Mouse (Mus musculus) lung, postnatal 10 days (tissue): ENCODE data around the gene Asb3.

Source experiments
- DNase-seq: peaks from one replicate; pipeline ENCODE4 v3.0.0; 2021

Gene Asb3

DNA sequence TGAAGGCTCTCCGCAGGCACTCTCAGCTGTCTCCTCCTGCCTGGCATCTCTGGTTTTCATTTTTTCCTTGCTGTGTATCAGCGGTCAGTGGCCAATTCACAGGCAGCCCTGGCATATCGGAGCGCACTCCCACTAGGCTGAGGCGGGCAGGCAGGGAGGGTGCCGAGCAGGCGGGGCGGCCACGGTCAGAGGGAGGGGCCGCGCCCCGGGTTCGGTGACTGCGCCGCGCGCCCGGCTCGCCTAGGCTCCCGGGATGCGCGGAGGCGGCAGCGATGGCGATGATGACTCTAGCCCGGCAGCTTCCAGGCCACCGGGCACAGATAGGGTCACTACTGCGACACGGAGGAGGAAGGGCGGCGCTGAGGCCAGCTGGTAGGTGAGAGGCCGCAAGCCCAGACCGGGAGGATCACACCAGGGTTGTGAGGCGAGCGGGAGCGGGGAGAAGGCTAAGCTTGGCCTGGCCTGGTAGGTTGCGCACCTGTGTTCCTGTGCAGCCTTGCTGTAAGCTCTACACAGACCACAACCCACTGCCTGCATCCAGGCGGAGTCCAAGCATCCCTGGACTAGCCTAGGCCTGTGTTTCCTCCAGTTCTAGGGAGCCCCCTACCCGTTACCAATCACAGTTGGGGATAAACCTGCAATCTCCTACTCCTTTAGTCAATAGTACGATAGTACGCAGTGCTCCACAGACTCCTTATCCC lies at the start of gene Asb3, which contains the start of gene Gpr75:
Asb3 (plus strand) TSS at position 246 of the 701 bp plus-strand sequence.
Gpr75 (plus strand) TSS at position 188 of the 701 bp plus-strand sequence.
- peak; percentile 58 for DNase-seq

GRCm38 (mm10) chr11:30838793-30839192 lies 46.4 kb upstream of the Asb3 start:
- DNase-seq: no peak

DNA sequence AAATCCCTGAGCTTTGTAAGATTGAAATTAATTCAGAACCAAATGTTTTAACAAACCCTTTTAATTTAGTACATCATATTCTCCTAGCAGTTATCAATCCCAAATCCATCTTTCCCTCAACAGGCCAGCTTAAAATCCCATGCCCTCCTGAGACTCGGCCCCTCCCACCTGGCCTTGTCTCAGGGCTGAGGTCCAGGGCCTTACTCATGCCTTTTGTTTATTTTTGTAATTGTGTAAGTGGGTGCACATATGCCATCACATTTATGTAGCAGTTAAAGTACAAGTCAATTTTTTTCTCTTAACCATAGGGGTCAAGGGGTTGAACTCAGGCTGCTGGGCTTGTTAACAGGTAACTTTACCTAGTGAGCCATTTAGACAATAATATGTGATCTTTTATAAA lies 40.9 kb upstream of the Asb3 start:
- DNase-seq: no peak

GRCm38 (mm10) chr11:30872425-30872824 lies 12.8 kb upstream of the Asb3 start:
- no peak for DNase-seq

- DNase-seq: no peak
Observed at GRCm38 (mm10) chr11:30888153-30888552, 2.9 kb downstream of the Asb3 start.

DNA sequence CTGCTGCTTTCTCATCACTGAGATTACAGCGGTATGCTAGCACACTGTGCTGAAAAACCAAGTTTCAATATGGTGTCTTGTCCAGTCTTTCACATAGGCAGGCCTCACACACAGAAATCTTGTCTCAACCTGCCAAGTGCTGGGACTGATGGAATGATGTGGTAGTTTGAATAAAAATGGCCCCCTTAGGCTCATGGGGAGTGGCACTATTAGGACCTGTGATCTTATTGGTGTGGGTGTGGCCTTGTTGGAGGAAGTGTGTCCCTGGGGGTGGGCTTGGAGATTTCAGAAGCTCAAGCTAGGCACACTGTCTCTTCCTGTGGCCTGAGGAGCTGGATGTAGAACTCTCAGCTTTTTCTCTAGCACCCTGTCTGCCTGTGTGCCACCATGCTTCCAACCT lies 11.0 kb downstream of the Asb3 start:
- no peak for DNase-seq

DNA sequence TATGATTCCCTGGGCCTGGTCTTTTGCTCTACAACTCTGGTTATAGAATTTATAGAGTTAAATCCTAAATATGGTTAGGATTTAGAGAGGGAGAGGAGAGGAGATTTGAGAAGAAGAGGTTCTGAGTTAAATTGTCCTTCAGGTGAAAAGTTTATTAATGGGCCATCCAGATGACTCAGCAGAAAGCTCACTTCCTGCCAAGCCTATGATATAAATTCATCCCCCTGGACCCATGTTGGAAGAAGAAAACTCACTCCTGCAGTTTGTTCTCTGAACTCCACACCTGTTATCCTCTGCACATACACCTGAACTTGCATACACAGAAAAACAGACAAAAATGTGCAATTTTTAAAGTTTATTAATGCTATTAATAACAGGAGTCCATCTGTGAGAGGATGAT lies 14.1 kb downstream of the Asb3 start:
- no peak for DNase-seq

DNA sequence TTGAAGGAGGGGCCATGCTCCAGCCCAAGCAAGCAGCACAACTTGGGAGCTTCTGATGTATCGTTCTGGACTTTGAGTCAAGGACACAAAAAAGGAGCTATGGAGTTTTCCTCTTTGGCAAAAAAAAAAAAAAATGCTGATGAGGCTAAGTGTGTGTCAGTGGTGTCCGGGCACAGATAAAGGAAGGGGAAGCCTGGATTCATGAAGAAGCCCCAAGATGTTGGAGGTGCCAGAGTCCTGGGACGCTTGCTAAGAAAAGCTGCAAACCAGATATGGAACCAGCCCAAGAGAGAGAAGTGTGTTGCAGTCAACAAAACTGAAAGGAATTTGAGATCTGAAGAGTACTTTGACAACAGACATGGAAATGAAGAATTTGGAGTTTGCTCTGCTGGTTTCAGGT lies 27.1 kb downstream of the Asb3 start:
- no peak for DNase-seq

DNA sequence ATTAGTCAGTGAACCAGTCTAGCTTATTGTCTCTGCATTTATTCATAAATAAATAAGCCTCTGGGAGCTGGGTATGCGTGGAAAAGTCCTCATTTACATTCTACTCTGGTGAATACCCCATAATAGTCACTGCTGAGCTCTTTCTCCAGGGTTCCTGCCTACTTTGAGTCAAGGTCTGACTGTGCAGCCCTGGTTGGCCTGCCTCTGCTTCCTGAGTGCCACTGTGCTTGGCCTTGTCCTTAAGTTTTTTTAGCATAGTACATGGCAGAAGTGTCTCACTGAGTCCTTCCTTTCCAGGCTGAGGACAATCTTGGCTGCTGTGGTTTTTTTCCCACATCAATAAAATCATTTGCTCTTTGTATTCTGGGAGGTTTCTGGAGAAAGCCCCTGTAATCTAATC lies 35.4 kb downstream of the Asb3 start:
- DNase-seq: no peak

DNA sequence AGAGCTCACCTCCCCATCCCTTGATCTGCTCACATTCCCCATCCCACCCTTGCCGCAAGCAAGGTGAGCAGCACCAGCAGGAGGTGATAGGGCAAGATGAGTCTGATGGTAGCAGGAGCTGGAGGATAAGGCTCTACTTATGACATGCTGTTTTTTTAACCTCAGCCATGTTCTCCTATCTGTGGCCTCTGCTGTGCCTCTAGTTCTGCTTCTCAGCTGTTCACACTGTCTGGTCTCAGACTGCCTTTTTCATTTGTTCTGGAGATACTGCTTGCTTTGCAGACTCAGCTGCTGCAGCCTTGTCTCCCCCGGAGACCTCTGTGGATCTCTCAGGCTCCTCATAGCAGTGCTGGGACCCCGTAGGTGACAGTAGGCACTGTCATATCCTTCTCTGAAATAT lies 38.1 kb downstream of the Asb3 start:
- DNase-seq: no peak

GRCm38 (mm10) chr11:30928079-30928478 lies 42.9 kb downstream of the Asb3 start:
- DNase-seq: no peak

DNA sequence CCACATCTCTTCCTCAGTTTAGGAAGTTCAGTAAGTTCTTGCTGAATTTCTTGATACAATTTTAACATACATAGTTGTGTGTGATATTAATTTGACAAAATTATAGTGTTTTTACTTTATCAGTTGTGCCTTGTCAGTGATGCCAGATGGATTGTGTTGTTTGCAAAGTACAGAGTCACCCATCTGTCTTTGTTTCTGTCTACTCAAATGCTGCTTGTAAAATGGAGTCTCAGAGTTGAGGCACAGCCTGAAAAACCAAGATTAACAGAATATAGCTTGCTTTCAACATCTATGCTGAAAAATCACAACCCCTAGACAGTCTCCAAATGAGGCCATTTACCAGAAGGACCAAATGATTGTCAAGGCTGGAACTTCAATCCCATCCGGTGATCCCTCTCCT lies 43.3 kb downstream of the Asb3 start:
- no peak for DNase-seq

DNA sequence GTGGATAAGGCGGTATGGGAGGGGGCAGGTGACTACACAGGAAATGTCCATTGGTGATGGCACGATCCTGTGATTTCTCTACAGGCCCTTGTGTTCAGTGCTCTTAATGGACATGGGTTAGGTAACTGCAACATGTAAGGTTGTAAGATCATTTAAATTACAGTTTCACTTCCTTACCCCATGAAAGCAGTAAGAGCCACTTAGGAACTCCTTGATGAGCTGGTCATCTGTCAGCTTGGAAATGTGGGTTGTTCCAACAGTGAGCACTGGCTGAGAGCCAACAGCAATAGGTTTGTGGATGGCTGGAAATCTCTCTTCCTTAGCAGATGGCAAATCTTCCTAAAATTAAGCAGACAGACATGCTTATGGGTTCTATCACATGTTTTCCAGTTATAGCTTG lies 58.3 kb downstream of the Asb3 start:
- no peak for DNase-seq

DNA sequence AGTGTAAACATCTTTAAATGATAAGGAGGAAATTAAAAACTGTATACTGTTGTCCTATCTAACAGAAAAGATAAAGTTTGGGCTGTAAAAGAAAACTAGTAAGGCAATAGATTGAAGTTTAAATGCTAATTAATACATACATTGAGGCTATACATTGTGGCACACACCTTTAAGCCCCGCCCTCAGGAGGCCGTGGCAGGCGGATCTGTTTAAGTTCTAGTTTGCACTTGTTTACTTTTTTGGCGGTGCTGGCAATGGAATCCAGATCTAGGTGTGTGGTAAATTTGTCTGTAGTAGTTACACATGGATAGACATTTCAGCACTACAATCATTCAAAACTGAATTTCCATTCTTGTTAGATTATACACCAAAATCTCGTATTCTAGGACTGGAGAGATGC lies 67.6 kb downstream of the Asb3 start:
- DNase-seq: no peak

- DNase-seq: peak; percentile 42
Observed at GRCm38 (mm10) chr11:30953469-30954154, 68.4 kb downstream of the Asb3 start.

DNA sequence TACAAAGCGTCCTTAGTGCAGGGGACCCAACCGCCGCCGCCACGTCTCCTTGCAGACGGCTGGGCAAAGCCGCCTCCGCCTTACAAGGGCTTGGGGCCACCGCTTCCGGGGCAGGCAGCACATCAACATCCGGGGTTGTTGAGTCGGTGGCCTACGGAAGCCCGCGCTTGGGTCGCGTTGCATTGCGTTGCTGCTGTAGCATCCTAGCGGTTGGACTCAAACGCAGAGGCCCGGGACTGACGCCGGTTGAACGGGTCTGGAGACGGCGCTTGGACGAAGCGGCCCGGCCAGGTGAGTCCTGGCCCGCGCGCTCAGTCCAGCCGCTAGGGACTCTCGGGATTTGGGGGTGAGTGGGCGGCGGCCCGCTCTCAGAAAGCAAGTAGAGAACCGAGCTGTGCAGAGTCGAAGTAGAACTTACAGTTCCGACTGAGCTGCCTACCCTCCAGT lies 69.1 kb downstream of the Asb3 start, which contains the start of gene Erlec1:
Erlec1 (minus strand) TSS at position 57 of the 447 bp plus-strand sequence.
- DNase-seq: peak; percentile 91

DNA sequence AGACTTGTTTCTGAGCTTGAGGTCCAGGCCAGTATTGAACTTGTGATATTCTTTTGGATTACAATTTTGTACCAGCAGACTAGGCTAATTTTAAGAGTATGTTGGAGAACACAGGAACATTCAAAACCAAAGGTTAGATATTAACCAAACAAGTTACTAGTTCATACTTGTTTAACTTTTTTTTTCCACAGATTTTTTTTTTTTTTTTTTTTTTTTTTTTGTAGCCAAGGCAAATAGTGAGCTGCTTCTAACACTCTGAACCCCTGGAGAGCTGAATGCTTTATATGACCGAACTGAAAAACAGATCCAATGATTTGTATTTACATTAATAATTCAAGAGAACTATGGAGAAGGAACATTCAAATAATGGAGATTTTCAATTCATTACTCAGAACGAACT lies 100.0 kb downstream of the Asb3 start:
- no peak for DNase-seq

- DNase-seq: peak; percentile 93
Observed at GRCm38 (mm10) chr11:30985877-30986624, 100.8 kb downstream of the Asb3 start, which contains the start of gene Chac2. Chac2 (minus strand) TSS chr11:30986350.

DNA sequence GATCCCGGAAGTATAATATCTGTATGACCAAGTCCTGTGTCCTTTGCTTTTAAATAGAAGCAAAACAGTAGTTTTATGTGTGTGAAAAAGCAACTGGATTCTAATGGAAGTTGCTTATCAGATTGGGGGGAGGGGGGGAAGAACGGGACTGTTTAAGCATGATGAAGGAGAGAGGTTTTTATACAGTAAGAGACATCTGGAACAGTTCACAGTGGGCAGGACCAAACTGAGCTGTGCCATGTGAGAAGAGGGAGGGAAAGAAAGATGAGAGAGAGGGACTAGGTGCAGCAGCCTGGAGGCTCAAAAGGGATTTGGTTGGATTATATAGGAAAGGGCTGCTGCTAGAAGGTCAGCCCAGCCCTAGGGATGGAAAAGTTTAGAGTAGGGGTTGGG lies 101.4 kb downstream of the Asb3 start:
- DNase-seq: no peak

DNA sequence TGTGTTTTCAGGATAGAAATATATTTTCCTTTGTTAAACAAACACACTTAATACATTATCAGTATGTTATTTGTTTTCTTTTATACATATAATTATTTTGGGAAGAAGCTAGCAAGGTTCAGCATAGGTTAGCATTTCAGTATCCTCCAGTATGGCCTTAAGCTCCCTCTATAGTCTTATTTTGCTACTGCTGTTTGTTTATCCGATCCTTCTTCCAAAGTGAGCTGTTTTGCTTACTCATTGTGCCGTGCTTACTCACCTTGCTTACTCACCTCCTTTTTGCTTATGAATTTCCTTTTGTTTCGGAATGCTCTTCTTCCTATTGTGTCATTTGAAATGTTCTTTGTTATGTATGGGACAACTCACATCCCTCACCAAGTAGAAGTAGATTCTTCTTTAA lies 111.5 kb downstream of the Asb3 start:
- DNase-seq: no peak

- no peak for DNase-seq
Observed at GRCm38 (mm10) chr11:30998199-30998598, 113.0 kb downstream of the Asb3 start.

DNA sequence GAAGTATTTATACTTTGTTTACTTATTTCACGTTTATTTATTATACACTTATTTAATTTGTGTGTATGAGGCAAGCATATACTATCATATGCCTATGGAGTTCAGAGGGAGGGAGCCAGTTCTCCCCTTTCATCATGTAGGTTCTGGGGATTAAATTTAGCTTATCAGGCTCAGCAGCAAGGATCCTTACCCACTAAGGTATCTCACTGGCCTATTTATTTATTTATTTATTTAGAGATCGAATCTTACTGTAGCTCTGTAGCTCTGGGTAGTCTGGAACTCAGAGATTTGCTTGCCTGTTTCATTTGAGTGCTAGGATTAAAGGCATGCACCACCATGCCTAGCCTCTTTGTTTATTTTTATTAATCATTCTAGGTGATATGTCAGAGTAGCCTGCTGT lies 113.5 kb downstream of the Asb3 start:
- no peak for DNase-seq

- no peak for DNase-seq
Observed at GRCm38 (mm10) chr11:31000028-31000427, 114.8 kb downstream of the Asb3 start.
